Mouse (Mus musculus) lung, embryonic 15.5 days (tissue): ENCODE results near the gene Olfr531. TPM values are rescaled to one million over a fixed set of nuclear protein-coding genes. Genes with fewer than 3 reads are reported as not detected.

ENCODE experiments used
- ATAC-seq: fragments of 200-750 bp; cut with Nextera tagmentation; 2 replicates; pipeline ENCODE4 v1.8.0; 2017; ENCODE audit warnings: moderate number of reproducible peaks, borderline replicate concordance; ENCODE audit not compliant: low FRiP score, low TSS enrichment; ENCODE audit errors: extremely low read depth
- H3K27ac ChIP-seq: fragments of 300-500 bp; sonication (generic); 2 replicates; pipeline ENCODE4 v1.5.1; 2015; ENCODE audit warnings: moderate library complexity, mild to moderate bottlenecking, inconsistent platforms
- H3K27me3 ChIP-seq: fragments of 300-500 bp; sonication (generic); 2 replicates; pipeline ENCODE4 v1.6.1; 2015; ENCODE audit warnings: inconsistent platforms
- H3K36me3 ChIP-seq: fragments of 300-500 bp; sonication (generic); 2 replicates; pipeline ENCODE4 v1.6.1; 2015; ENCODE audit warnings: inconsistent platforms
- H3K4me1 ChIP-seq: fragments of 300-500 bp; sonication (generic); 2 replicates; pipeline ENCODE4 v1.6.1; 2015; ENCODE audit warnings: inconsistent platforms
- H3K4me2 ChIP-seq: fragments of 300-500 bp; sonication (generic); 2 replicates; pipeline ENCODE4 v1.6.1; 2015; ENCODE audit warnings: inconsistent platforms, mild to moderate bottlenecking, moderate library complexity
- H3K4me3 ChIP-seq: fragments of 300-500 bp; sonication (generic); 2 replicates; pipeline ENCODE4 v1.5.1; 2015; ENCODE audit warnings: mild to moderate bottlenecking, inconsistent platforms
- H3K9ac ChIP-seq: fragments of 300-500 bp; sonication (generic); 2 replicates; pipeline ENCODE4 v1.6.1; 2015; ENCODE audit warnings: inconsistent platforms
- H3K9me3 ChIP-seq: fragments of 300-500 bp; sonication (generic); 2 replicates; pipeline ENCODE4 v1.6.1; 2016; ENCODE audit warnings: inconsistent platforms
- WGBS: fragments of 180-500 bp; shearing (Covaris S2); methylation state at CpG from one replicate; pipeline ENCODE4 v1.1.7; 2015; 5-methylcytosine and 5-hydroxymethylcytosine counted together
- polyA plus RNA-seq: library from polyadenylated mRNA; unstranded; fragments of >200 nt; fragmentation: Nextera tagmentation; extraction: Ambion mirVana; gene quantifications from 2 replicates; pipeline ENCODE4 v1.2.1, GENCODE M21; 2015

The Olfr531 gene
- polyA plus RNA-seq = not detected in 2 replicates

DNA sequence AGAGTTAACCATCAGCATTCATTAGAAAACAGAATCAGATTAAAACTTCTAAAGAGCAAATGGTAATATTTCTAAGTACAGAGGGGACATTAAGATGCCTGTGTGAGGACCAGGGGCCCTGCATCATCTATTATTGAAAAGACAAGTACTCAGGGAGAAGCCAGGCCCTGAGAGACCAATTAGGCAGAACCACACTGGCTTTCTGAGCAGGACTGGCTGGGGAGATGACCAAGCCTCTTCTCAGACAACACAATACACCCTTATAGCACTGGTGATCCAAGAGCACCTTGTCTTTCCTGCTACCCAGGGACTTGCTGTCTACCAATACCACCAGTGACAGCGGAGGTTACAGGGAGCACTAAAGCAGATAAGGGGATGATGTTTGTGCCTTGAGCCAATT, at the start of gene Olfr531:
Gene Olfr531, minus strand, starts transcription at position 101 of the 400 bp plus-strand sequence.
- no peak within 1 kb of the TSS for H3K4me2 ChIP-seq
- no peak within 1 kb of the TSS for H3K9ac ChIP-seq
- no peaks in the 10 kb centered on the region for H3K36me3 ChIP-seq
- H3K27me3 ChIP-seq = no peaks in the 10 kb centered on the region
- no peak within 1 kb of the TSS for H3K4me3 ChIP-seq
- ATAC-seq = no peak
- no peaks in the 10 kb centered on the region for H3K9me3 ChIP-seq
- WGBS = 76% methylated on average over 1 of the region's 1 CpGs
- no peak within 1 kb of the TSS for H3K27ac ChIP-seq
- no peaks in the 10 kb centered on the region for H3K4me1 ChIP-seq

DNA sequence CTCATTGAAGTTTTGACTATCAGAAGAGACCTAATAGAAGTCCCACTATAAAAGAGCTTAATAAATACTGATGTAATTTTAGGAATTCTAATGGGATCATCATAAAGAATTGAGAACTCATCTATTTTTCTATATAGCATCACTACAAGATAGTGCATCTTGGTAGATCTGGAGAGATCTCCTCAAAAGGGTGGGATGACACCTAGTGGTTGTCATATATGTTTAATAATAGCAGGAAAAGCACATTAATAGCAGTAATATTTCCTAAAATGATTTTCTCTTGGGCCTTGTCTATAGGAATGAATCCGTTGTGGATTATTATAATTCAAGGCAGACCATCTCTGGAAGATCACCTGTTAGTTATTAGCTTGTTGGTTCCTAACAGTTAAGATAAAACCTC, 40.4 kb upstream of the Olfr531 start:
- Histone ChIP-seq H3K27ac (no peak overlapping the region), H3K36me3 (no peaks in the 10 kb centered on the region), H3K4me1 (no peaks in the 10 kb centered on the region), H3K27me3 (no peaks in the 10 kb centered on the region), H3K9ac (no peak overlapping the region), H3K4me3 (no peak overlapping the region), H3K4me2 (no peak overlapping the region), H3K9me3 (no peaks in the 10 kb centered on the region)
- ATAC-seq = no peak
- 74% methylated on average over 1 of the region's 1 CpGs for WGBS

DNA sequence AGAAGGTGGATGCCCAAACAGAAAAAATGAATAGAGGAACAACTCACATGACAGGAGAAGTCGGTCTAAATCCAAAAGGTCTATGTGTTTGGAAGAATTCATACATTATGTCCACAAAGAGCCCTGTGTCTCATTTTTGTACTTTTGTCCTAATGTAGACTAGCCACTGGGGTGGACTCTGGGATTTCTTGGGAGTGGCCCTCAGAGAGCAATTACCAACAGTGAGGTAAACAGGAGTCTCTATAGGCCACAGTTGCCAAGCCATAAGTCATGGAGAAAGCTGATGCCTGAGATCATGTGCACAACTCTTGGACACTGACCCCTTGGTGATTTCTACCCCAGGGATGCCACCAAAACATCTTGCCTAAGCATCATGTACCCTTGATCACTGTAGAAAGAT, 18.8 kb upstream of the Olfr531 start, which contains the start of gene Olfr532:
Gene Olfr532, minus strand, starts transcription at position 101 of the 400 bp plus-strand sequence.
- no peaks in the 10 kb centered on the region for H3K4me1 ChIP-seq
- WGBS = 95% methylated on average over 1 of the region's 1 CpGs
- no peaks in the 10 kb centered on the region for H3K27me3 ChIP-seq
- no peaks in the 10 kb centered on the region for H3K9me3 ChIP-seq
- no peak within 1 kb of the TSS for H3K27ac ChIP-seq
- no peaks in the 10 kb centered on the region for H3K36me3 ChIP-seq
- ATAC-seq = no peak
- H3K4me3 ChIP-seq = no peak within 1 kb of the TSS
- H3K4me2 ChIP-seq = no peak within 1 kb of the TSS
- H3K9ac ChIP-seq = no peak within 1 kb of the TSS

DNA sequence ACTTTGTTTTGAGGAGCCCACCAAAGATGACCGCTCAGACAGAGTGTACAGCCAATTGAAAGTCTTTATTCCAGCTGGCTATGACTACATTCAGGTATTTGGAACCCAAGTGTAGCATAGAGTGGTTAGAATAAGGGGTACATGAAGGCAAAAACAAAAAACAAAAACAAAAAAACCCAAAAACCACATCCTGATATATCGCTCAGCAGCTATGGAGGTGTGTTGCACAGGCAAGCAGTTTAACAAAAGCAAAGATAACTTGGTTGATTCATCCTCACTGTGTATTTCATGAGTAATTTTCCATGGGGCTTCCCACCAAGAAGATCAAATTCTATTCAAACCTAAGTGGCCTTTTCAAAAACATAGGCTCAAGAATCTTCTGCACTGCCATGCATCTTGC, 25.8 kb downstream of the Olfr531 start:
- H3K4me3 ChIP-seq = no peak overlapping the region
- no peak overlapping the region for H3K4me2 ChIP-seq
- H3K9ac ChIP-seq = no peak overlapping the region
- ATAC-seq = no peak
- H3K27me3 ChIP-seq = no peaks in the 10 kb centered on the region
- WGBS = 92% methylated on average over 2 of the region's 2 CpGs
- H3K36me3 ChIP-seq = no peaks in the 10 kb centered on the region
- H3K27ac ChIP-seq = no peak overlapping the region
- no peaks in the 10 kb centered on the region for H3K4me1 ChIP-seq
- no peaks in the 10 kb centered on the region for H3K9me3 ChIP-seq

DNA sequence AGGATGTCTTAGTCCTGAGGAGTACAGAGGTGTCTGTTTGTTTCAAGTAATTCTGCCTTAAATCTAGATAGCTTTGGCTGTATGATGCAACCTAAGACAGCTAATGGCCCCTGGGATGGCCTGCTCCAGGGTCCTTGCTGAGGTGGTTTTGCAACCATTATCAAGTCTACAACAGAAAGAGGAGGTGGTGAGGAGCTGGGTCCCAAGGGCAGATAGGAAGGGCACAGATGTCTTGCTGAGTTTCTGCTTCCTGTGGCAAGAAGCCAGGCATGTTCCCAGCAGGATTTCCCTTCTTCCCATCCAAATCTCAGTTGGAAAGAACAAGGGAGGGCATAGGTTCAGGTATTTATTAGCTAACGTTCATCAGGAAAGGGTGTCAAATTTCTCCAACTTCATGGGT, 26.5 kb downstream of the Olfr531 start, which contains the start of gene Olfr530:
Gene Olfr530, minus strand, starts transcription at position 101 of the 400 bp plus-strand sequence.
- no peaks in the 10 kb centered on the region for H3K4me1 ChIP-seq
- H3K4me2 ChIP-seq = no peak within 1 kb of the TSS
- no peak within 1 kb of the TSS for H3K27ac ChIP-seq
- H3K27me3 ChIP-seq = no peaks in the 10 kb centered on the region
- 33% methylated on average over 1 of the region's 1 CpGs for WGBS
- no peak for ATAC-seq
- no peak within 1 kb of the TSS for H3K9ac ChIP-seq
- H3K4me3 ChIP-seq = no peak within 1 kb of the TSS
- H3K36me3 ChIP-seq = no peaks in the 10 kb centered on the region
- no peaks in the 10 kb centered on the region for H3K9me3 ChIP-seq

DNA sequence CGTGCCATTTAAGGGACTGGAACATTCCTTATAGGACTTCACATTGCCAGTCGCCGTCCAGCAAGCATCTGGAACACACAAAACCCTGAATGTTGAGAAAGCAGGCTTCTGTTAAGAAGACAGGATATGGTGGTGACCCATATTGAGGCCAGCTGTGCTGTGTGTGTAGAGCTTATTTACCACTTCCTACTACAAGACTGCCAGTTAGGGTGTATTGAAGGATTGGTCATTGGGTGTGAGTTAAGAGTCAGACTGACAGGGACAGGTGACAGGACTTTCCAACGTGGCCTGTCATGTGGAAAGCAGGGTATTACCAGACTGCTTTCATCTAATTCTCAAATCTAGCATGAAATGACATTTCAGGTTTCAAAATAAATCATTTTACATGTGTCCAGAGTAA, 28.4 kb downstream of the Olfr531 start:
- Histone ChIP-seq H3K4me2 (no peak overlapping the region), H3K4me3 (no peak overlapping the region), H3K27ac (no peak overlapping the region), H3K4me1 (no peaks in the 10 kb centered on the region), H3K27me3 (no peaks in the 10 kb centered on the region), H3K9ac (no peak overlapping the region), H3K9me3 (no peaks in the 10 kb centered on the region), H3K36me3 (no peaks in the 10 kb centered on the region)
- 64% methylated on average over 4 of the region's 4 CpGs for WGBS
- no peak for ATAC-seq

DNA sequence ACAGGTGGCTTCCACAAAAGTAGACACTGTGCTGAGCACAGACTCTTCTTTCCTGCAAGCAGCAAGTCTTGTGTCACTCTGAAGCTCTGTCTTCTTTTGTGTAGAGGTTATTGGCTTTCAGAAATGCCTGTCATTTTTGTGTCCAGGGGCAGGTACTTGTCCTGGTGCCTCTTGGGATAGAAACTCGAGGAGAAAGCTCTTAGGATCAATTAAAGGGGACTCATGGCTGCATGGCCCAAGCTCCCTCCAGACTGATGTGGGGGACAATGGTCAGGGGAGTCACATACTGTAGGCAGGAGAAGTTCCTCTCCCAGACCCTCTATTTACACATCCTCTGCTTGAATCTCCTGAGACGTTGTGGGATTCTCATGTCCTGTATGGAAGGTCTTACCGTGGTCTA, 41.1 kb downstream of the Olfr531 start, which contains the start of gene Olfr60:
Gene Olfr60, minus strand, starts transcription at position 101 of the 400 bp plus-strand sequence.
- Histone ChIP-seq H3K4me3 (no peak within 1 kb of the TSS), H3K4me2 (no peak within 1 kb of the TSS), H3K36me3 (no peaks in the 10 kb centered on the region), H3K9me3 (no peaks in the 10 kb centered on the region), H3K9ac (no peak within 1 kb of the TSS), H3K27me3 (no peaks in the 10 kb centered on the region), H3K27ac (no peak within 1 kb of the TSS), H3K4me1 (no peaks in the 10 kb centered on the region)
- 62% methylated on average over 3 of the region's 3 CpGs for WGBS
- no peak for ATAC-seq

Other genes starting within 250 kb of the Olfr531 start
- 0.11 and 0.27 TPM in 2 replicates for gene Sprn, start 248.0 kb downstream of the Olfr531 start, polyA plus RNA-seq
- not detected in 2 replicates for gene Olfr522, start 238.2 kb downstream of the Olfr531 start, polyA plus RNA-seq
- not detected in 2 replicates for gene Olfr523, start 229.7 kb downstream of the Olfr531 start, polyA plus RNA-seq
- gene Olfr524, start 197.0 kb downstream of the Olfr531 start, polyA plus RNA-seq = 0.05 TPM in 1 of 2 replicates, not detected in the other
- gene Cd163l1, start 184.7 kb downstream of the Olfr531 start, polyA plus RNA-seq = 0.44 and 3.1 TPM in 2 replicates
- 0.19 TPM in 1 of 2 replicates, not detected in the other for gene 5830411N06Rik, start 155.6 kb downstream of the Olfr531 start, polyA plus RNA-seq
- not detected in 2 replicates for gene Olfr525, start 82.1 kb downstream of the Olfr531 start, polyA plus RNA-seq
- gene Olfr527, start 68.9 kb downstream of the Olfr531 start, polyA plus RNA-seq = not detected in 2 replicates
- not detected in 2 replicates for gene Olfr60, start 41.2 kb downstream of the Olfr531 start, polyA plus RNA-seq
- gene Olfr530, start 26.6 kb downstream of the Olfr531 start, polyA plus RNA-seq = not detected in 2 replicates
- not detected in 2 replicates for gene Olfr532, start 18.7 kb upstream of the Olfr531 start, polyA plus RNA-seq
- not detected in 2 replicates for gene Olfr533, start 60.5 kb upstream of the Olfr531 start, polyA plus RNA-seq
- not detected in 2 replicates for gene Olfr535, start 81.3 kb upstream of the Olfr531 start, polyA plus RNA-seq
- gene Olfr536, start 104.5 kb upstream of the Olfr531 start, polyA plus RNA-seq = not detected in 2 replicates
- gene Olfr538, start 165.0 kb upstream of the Olfr531 start, polyA plus RNA-seq = not detected in 2 replicates
- gene Olfr46, start 198.4 kb upstream of the Olfr531 start, polyA plus RNA-seq = not detected in 2 replicates
- not detected in 2 replicates for gene Olfr61, start 226.1 kb upstream of the Olfr531 start, polyA plus RNA-seq
- gene Olfr53, start 243.5 kb upstream of the Olfr531 start, polyA plus RNA-seq = not detected in 2 replicates